Mouse (Mus musculus) liver, adult (tissue): ENCODE measurements around the gene Ezr.

Source experiments
- GATA4 ChIP-seq: IDR thresholded peaks from 2 replicates; pipeline ENCODE4 v1.6.1; 2014; ENCODE audit warnings: mild to moderate bottlenecking, low read length; ENCODE audit not compliant: insufficient replicate concordance

Ezr gene

DNA sequence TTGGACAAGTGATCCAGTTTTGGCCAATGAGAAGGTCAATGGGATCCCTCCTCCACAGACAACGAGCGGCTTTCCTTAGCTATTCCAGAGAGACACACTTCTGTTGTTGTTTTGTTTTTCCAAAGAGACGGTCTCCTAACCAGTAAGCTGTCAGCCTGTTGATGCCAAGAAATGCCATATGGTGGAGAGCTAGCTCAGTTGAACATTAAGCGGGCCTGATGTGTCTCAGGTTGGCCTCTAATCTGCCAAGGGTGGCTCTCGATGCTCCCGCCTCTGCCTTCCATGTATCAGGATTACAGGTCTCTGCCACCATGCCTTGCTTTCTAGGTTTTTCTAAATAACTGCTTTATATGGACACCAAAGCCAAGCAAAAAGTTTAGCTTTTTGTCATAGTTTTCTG is 21.5 kb upstream of the Ezr start:
- TF ChIP-seq GATA4, result no peak

DNA sequence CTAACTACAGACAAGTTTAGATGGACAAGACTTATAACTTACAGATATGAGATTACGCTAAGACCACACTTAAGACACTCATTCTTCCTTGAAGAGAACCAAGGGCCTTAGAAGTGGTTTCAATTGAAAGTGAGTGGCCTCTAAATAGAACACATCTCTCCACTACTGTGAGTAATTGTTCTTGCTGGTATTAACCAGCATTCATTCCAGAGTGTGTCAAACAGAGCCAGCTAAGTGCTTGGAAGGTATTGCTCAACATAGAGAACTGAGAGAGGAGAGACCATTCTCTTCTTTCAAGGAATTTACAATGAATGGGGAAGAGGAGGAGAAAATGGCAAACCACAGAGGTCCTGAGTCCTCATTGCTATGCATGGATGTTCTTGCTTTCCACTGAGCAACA is 21.0 kb upstream of the Ezr start:
- TF ChIP-seq GATA4, result no peak

- no peak for TF ChIP-seq GATA4
Observed at GRCm38 (mm10) chr17:6798392-6799061, 15.9 kb upstream of the Ezr start.

GRCm38 (mm10) chr17:6797471-6797870 is 14.9 kb upstream of the Ezr start:
- TF ChIP-seq GATA4, result no peak

DNA sequence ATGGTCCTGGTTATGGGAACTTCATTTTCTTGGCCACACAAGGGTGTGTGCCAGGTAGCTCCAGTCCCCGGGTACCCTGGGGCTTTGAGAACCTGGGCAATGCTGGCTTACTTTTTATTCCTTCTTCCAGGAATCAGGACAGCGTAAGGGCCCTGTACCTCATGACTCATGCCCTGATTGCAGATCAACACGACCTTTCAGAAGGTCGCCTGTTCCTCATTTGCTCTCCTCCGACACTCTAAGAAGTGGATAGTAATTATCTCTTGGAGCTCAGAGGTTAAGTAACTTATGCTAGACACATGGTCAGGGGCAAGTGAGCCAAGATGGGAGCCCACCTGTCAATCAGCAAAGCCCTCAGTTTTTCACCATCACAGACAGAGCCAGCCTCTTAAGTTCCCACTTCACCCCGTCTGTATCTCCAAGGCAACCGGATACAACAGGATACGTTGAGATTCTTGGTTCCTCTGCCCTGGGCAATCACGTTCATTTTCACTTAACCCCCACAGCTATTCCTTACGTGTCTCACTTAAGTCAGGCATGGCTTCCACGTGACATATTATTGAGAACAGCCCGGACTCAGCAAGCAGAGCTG is 11.7 kb upstream of the Ezr start:
- TF ChIP-seq GATA4, result no peak

DNA sequence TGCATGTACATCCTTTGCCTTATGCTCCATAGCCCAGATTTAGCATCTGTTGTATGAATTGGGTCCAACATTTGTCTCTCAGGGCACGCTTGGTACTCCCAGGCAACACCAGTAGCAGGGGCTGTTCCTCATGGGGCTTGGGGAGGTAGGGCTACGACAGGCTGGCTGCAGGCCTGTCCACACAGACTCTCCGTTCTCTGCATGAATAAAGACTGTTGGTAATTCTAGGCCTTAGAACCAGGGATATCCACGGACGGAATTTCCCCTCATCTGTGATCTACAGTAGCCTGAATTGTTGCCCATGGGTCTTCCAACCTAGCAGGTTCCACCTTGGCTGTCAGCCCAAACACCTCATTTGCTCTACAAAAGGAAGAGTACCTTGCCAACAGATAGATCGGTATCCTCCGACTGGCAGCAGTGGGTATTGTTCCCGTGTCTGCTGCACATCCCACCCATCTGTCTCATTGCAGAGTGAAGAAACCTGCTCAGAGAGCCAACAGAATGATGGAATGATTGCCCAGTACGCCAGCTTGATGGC is 7.1 kb upstream of the Ezr start:
- TF ChIP-seq GATA4, result no peak

- TF ChIP-seq GATA4, result no peak
Observed at GRCm38 (mm10) chr17:6789103-6789502, 6.5 kb upstream of the Ezr start.

DNA sequence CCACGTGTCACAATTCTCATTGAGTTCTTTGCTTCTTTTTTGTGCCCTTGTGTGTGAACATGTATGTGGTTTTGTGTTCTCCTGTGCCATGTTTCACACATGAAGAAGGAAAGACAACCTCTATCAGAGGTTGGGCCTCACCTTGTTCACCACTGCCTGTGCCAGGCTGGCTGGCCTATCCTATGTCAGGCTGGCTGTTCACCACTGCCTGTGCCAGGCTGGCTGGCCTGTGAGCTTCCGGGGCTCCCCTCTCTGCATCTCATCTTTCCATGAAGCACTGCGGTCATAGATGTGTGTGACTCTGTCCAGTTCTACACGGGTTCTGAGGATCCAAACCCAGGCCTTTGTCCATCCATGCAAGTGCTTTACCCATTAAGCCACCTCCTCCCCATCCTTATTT is 4.7 kb upstream of the Ezr start:
- TF ChIP-seq GATA4, result no peak

DNA sequence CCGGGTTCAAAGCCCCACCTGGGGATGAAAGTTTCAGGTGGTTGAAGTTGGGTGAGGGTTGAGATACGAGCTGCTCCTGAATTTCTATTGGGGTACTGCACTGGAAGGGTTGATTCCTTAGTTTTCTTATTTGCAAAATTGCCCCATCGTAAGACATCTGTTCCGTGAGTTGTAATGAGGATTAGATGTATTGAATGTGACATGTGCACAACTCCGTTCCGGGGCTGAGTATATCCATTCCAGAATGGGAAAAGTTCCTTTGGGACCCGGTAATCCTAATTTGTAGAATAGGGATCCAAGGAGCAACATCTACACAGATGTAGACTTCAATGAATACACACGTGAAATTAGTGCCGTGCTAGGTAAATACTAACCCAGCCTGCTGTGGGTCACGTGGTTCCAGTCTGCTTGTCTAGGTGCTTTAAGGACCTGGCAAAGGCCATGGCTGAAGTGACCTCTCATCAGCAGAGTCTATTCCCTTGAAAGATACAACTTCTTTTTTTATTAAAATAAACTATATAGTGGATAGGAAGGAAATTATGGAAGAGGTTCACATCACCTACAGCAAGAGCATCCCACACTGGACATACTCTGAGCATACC is 1.3 kb upstream of the Ezr start:
- TF ChIP-seq GATA4, result no peak

- TF ChIP-seq GATA4, result no peak; the same call in 1 of the 2 replicates
Observed at GRCm38 (mm10) chr17:6783006-6783661, 550 bp upstream of the Ezr start.

- no peak for TF ChIP-seq GATA4
Observed at GRCm38 (mm10) chr17:6782033-6782526, 504 bp downstream of the Ezr start.

DNA sequence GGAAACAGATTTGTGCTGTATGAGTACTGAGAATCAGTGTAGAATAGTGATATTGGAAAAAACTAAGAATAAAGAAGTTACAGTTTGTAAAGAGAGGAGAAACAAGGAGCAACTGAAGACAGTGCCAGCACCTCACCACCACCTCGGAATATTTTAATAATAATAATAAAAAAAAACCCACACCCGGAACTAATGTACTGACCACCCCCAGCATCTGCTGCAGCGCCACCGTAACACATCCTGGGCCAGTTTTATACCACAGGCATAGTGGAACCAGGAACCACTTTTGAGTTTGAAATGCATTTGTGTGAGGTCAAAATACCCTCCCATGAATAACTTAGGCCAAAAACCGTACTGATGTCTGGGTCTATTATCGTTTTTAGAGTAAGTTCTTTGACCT is 1.3 kb downstream of the Ezr start:
- no peak for TF ChIP-seq GATA4

DNA sequence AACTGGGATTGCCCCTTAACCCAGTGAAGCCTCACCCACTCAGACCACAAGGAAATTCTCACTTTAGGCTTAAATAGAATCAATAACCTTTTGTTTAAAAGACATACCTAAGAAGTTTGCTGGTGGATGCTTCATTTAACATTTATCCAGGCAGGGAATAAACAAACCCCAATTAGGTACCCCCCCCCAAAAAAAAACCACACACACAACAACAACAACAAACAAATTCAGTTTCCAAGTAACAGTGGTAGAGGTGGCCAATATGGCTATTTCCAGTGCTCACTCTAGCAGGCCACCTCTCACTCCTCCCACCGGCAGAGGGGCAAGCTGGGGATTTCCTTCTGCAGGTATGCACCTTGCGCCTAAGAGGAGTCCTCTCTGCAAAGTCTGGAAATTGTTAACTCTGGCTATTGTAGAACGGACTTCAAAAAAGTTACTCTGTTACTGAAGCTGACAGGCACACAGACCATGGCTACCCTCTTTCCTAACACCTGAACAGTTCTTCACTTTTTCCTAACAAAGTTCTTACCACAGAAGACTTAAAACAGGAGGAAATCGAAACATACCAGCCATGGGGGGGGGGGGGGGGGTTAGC is 2.0 kb downstream of the Ezr start:
- TF ChIP-seq GATA4, result no peak

DNA sequence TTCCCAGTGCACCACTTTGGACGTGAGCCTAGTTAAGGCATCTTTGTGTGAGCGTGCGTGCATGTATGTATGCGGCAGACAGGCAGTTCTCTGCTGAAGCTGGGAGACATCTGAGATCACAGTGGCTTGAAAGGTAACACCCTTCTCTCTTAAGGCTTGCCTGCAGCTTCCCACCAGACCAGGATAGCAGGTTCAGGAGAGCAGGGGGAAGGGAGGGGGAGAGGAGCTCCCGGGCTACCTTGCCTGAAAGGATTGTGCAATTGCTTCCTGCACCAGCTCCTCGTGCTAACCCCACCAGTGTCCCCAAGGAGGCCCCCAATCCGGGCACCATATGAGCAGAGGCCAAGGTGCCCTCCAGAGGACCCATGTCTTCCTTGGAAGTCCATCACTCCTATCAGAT is 3.0 kb downstream of the Ezr start:
- no peak for TF ChIP-seq GATA4

DNA sequence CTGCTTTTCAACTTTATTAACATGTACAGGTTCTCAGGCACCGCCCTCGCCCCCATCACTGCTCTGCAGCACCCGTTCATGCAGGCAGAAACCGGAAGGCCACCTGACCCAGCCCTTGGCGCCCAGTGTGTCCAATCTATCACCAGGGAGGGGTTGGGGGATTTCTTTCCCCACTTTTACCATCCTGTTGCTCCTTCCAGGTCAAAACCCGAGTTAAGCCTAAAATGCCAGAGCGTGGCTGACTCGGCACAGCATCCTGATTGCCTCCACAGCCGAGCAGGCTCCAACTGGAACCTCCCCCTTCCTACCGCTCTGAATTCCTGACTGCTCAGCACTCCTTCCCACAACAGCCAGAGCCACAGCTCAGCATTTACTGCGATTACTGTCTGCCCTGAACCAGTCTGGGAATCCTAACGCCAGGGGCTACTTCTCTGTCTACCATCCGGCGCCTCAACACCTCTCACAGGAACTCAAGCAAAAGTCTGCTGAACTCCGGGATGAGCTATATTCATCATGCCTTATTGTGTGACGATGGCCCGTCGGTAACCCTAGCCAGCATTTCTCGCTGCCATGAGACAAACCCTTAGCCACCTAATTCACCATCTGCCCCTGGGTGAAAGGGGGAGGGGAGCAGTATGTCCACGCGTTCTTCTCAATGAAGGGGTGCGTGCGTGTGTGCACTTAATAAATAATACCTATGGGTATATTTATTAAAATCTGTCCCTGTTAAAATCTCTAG is 3.6 kb downstream of the Ezr start:
- no peak for TF ChIP-seq GATA4
